Mouse (Mus musculus) bone marrow macrophage, adult 2 months (primary cell): ENCODE measurements around the gene Anapc10. TPM values are rescaled to one million over a fixed set of nuclear protein-coding genes. Genes with fewer than 3 reads are reported as not detected.
"Not testable (repeated sequence)": the region's sequence is repeated elsewhere in the genome, so short reads cannot be mapped to it uniquely, and the experiment has no call there.

ENCODE experiments used
- H3K27ac ChIP-seq: 2 replicates; pipeline ENCODE4 v1.5.1; 2012; ENCODE audit warnings: low read depth, low read length; ENCODE audit not compliant: insufficient read depth
- H3K4me1 ChIP-seq: 2 replicates; pipeline ENCODE4 v1.6.1; 2012; ENCODE audit warnings: low read length; ENCODE audit not compliant: control insufficient read depth, insufficient read depth
- H3K4me3 ChIP-seq: 2 replicates; pipeline ENCODE4 v1.5.1; 2012; ENCODE audit warnings: mild to moderate bottlenecking, low read length, moderate library complexity; ENCODE audit not compliant: insufficient read depth
- CTCF ChIP-seq: IDR thresholded peaks from 2 replicates; pipeline ENCODE4 v1.5.1; 2012; ENCODE audit warnings: low read depth, mild to moderate bottlenecking, low read length, moderate library complexity
- POLR2A ChIP-seq: IDR thresholded peaks from 2 replicates; pipeline ENCODE4 v1.6.1; 2012; ENCODE audit warnings: mild to moderate bottlenecking, low read depth, low read length, borderline replicate concordance
- polyA plus RNA-seq: library from polyadenylated mRNA; stranded (reverse); fragments of >200 nt; gene quantifications from 2 replicates; pipeline ENCODE4 v1.2.4, GENCODE M21; 2012; ENCODE audit not compliant: missing spikeins, insufficient read depth, insufficient read length

The Anapc10 gene
- 20.3 and 21.7 TPM in 2 replicates for polyA plus RNA-seq

GRCm38 (mm10) chr8:79711064-79711961, at the start of gene Anapc10, which contains the start of gene Abce1:
Gene Anapc10 (plus strand): TSS chr8:79711820.
Gene Abce1 (minus strand): TSS chr8:79711740.
- Histone ChIP-seq H3K4me3 (peak within 1 kb of the TSS; percentile 94), H3K27ac (peak within 1 kb of the TSS; percentile 47), H3K4me1 (peaks cover 5% of the 10 kb centered on the region; the same call in 1 of the 2 replicates)
- TF ChIP-seq CTCF: no peak
- TF ChIP-seq POLR2A: no peak

GRCm38 (mm10) chr8:79676461-79676860, 35.2 kb upstream of the Anapc10 start:
- no peak overlapping the region for H3K4me3 ChIP-seq
- no peak for TF ChIP-seq CTCF
- no peak for TF ChIP-seq POLR2A
- peaks cover 9% of the 10 kb centered on the region for H3K4me1 ChIP-seq
- H3K27ac ChIP-seq: no peak overlapping the region

GRCm38 (mm10) chr8:79679005-79679404, 32.6 kb upstream of the Anapc10 start:
- Histone ChIP-seq H3K4me3 (peak overlapping the region; percentile 1), H3K27ac (peak overlapping the region; percentile 43), H3K4me1 (peaks cover 9% of the 10 kb centered on the region)
- TF ChIP-seq POLR2A (no peak), CTCF (no peak)

DNA sequence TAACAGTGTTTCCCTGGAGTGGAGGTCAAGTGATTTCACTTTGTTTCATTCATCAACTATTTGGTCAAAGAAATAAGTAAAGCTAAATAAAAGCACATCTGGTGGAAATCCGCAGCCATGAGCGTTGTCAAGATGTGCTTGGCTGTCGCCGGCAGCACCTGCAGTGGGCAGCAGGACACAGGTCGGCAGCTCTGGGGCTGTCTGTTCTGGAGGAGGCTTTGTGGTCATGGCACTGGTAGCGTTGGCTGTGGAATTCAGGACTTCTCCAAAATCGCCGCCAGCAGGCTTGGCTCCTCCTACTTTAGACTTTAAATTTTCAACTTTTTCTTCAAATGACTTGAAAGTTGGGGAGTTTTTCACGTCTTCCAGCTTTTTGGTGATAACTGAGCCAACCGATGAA, 31.5 kb upstream of the Anapc10 start:
- Histone ChIP-seq H3K27ac (peak overlapping the region; percentile 49), H3K4me3 (peak overlapping the region; percentile 73)
- not testable (repeated sequence) for H3K4me1 ChIP-seq

DNA sequence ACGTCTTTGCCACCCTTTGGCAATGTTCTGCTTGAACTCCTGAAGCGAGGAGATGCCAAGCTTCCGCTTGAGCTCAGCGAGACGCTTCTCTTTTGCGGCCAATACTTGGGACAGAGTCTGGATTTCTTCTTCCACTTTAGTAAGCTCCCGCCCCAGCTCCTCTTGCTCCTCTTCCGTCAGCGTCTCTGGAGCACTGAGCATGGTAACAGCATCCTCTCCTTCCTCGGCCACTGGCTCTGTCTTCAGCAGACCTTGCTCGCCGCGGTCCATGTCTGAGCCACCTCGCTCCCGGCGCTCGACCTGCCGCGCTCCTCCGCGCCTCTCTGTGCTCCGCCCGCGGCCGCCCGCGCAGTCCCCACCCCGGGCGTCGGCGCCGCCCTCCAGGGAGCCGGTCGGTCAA, 31.1 kb upstream of the Anapc10 start:
- H3K27ac ChIP-seq: peak overlapping the region; percentile 49
- H3K4me1 ChIP-seq: peaks cover 9% of the 10 kb centered on the region
- TF ChIP-seq CTCF (no peak), POLR2A (no peak)
- H3K4me3 ChIP-seq: peak overlapping the region; percentile 73

DNA sequence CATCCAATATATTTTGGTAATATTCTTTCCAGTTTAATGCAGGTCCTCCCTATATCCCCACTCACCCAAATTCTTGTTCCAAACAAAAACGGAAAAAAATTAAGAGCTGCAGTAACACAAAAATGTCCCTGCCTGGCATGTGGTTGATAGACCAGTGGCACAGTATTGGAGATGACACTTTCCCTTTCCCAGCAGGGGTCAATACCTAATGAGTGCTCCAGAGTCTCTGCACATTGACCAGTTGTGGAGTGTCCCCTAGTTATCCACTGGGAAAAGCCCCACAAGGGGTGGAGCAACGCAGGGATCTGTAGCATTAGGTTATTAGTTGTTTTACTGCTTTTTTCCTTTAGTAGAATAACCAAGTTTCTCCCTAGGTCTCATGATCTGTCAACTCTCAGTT, 30.7 kb upstream of the Anapc10 start:
- Histone ChIP-seq H3K4me1 (peaks cover 9% of the 10 kb centered on the region), H3K27ac (0 out of 2 replicates have a peak overlapping the region, but pooled peaks have one; percentile 4), H3K4me3 (peak overlapping the region; percentile 73)
- TF ChIP-seq CTCF: no peak
- TF ChIP-seq POLR2A: no peak

DNA sequence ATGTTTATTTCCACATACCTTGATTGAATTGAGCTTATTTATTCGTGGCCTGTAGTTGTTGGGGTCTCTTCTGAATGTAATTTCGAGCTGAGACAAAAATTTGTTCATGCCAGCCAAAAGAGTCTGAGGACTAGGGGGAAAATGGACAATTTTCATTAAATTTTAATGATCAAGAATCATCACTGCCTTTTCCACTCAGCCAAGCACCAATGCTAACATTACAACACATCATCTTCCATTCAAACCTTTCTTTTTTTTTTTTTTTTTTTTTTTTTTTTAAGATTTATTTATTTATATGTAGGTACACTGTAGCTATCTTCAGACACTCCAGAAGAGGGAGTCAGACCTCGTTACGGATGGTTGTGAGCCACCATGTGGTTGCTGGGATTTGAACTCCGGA, 25.7 kb upstream of the Anapc10 start:
- H3K4me1 ChIP-seq, H3K27ac ChIP-seq, H3K4me3 ChIP-seq: not testable (repeated sequence)

DNA sequence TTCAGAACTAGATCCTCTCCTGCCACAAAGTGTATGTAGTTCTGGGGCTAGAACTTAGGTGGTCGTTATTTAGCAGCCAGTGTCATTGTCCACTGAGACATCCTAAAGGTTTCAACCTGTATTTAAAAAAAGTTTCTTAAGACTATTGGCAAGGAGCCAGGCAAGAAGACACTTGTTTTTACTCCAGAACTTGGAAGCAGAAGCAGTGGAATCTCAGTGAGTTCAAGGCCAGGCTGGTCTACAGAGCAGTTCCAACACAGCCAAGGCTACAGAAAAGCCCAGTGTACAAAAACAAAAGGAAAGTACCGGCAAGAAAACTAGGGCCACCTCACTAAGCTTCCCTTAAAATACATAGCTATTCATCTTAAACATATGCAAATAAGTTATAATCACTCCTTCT, 19.1 kb upstream of the Anapc10 start:
- Histone ChIP-seq H3K27ac (no peak overlapping the region), H3K4me1 (no peaks in the 10 kb centered on the region), H3K4me3 (no peak overlapping the region)
- no peak for TF ChIP-seq POLR2A
- TF ChIP-seq CTCF: no peak

GRCm38 (mm10) chr8:79706687-79707086, 4.9 kb upstream of the Anapc10 start:
- H3K4me1 ChIP-seq: peaks cover 2% of the 10 kb centered on the region; the same call in 1 of the 2 replicates
- no peak overlapping the region for H3K27ac ChIP-seq
- TF ChIP-seq POLR2A: no peak
- TF ChIP-seq CTCF: no peak
- H3K4me3 ChIP-seq: no peak overlapping the region

- no peak overlapping the region for H3K27ac ChIP-seq
- TF ChIP-seq CTCF (no peak), POLR2A (no peak)
- H3K4me1 ChIP-seq: peaks cover 5% of the 10 kb centered on the region; the same call in 1 of the 2 replicates
- peak overlapping the region; percentile 11; the same call in 1 of the 2 replicates for H3K4me3 ChIP-seq
Measured at GRCm38 (mm10) chr8:79712676-79713075, 1.1 kb downstream of the Anapc10 start.

GRCm38 (mm10) chr8:79721537-79721936, 9.9 kb downstream of the Anapc10 start:
- H3K27ac ChIP-seq: no peak overlapping the region
- no peak for TF ChIP-seq CTCF
- TF ChIP-seq POLR2A: no peak
- peaks cover 3% of the 10 kb centered on the region for H3K4me1 ChIP-seq
- no peak overlapping the region for H3K4me3 ChIP-seq
